Mouse (Mus musculus) adrenal gland, postnatal 14 days (tissue): ENCODE results near the gene Fam227b. TPM values are rescaled to one million over a fixed set of nuclear protein-coding genes. Genes with fewer than 3 reads are reported as not detected.

Experiments
- DNase-seq: peaks from one replicate; pipeline ENCODE4 v3.0.0; 2021; ENCODE audit warnings: mixed read lengths
- long read RNA-seq, 2 experiments: library from polyadenylated mRNA; stranded (forward); transcript quantifications; one replicate each; pipeline ENCODE4 v2.0.0; 2021
- total RNA-seq: library from RNA; stranded (reverse); gene quantifications from 2 replicates; pipeline ENCODE4 v1.2.3, GENCODE M21; 2021

Fam227b gene
- total RNA-seq = not detected in 2 replicates
- long read RNA-seq, experiment 1 = 0 reads
- long read RNA-seq, experiment 2 = 0 reads

- peak; percentile 99 for DNase-seq
Measured at GRCm38 (mm10) chr2:126151855-126152571, at the start of gene Fam227b, which contains the start of gene Dtwd1. Fam227b (minus strand) TSS chr2:126152004. Dtwd1 (plus strand) TSS chr2:126152141.

- DNase-seq = no peak
Measured at GRCm38 (mm10) chr2:126198971-126199370, 47.2 kb upstream of the Fam227b start.

GRCm38 (mm10) chr2:126195631-126196356, 44.0 kb upstream of the Fam227b start:
- no peak for DNase-seq

- DNase-seq = no peak
Measured at GRCm38 (mm10) chr2:126192129-126192528, 40.3 kb upstream of the Fam227b start.

- no peak for DNase-seq
Measured at GRCm38 (mm10) chr2:126191306-126191705, 39.5 kb upstream of the Fam227b start.

- DNase-seq = no peak
Measured at GRCm38 (mm10) chr2:126171427-126171826, 19.6 kb upstream of the Fam227b start.

GRCm38 (mm10) chr2:126166848-126167617, 15.2 kb upstream of the Fam227b start:
- no peak for DNase-seq

- no peak for DNase-seq
Measured at GRCm38 (mm10) chr2:126166335-126166734, 14.5 kb upstream of the Fam227b start.

- DNase-seq = no peak
Measured at GRCm38 (mm10) chr2:126165277-126166018, 13.6 kb upstream of the Fam227b start.

- DNase-seq = no peak
Measured at GRCm38 (mm10) chr2:126147723-126148122, 4.1 kb downstream of the Fam227b start.

- DNase-seq = no peak
Measured at GRCm38 (mm10) chr2:126094616-126095015, 57.2 kb downstream of the Fam227b start.

GRCm38 (mm10) chr2:126090432-126090831, 61.4 kb downstream of the Fam227b start:
- DNase-seq = no peak

GRCm38 (mm10) chr2:126086187-126086586, 65.6 kb downstream of the Fam227b start:
- DNase-seq = no peak

GRCm38 (mm10) chr2:126084326-126084725, 67.5 kb downstream of the Fam227b start:
- no peak for DNase-seq

- no peak for DNase-seq
Measured at GRCm38 (mm10) chr2:126079086-126079485, 72.7 kb downstream of the Fam227b start.

- no peak for DNase-seq
Measured at GRCm38 (mm10) chr2:126076506-126076905, 75.3 kb downstream of the Fam227b start.

GRCm38 (mm10) chr2:126073744-126074143, 78.1 kb downstream of the Fam227b start:
- no peak for DNase-seq

GRCm38 (mm10) chr2:126069740-126070139, 82.1 kb downstream of the Fam227b start:
- DNase-seq = no peak

GRCm38 (mm10) chr2:126065303-126065856, 86.4 kb downstream of the Fam227b start:
- DNase-seq = no peak

- DNase-seq = no peak
Measured at GRCm38 (mm10) chr2:126064814-126065213, 87.0 kb downstream of the Fam227b start.

- no peak for DNase-seq
Measured at GRCm38 (mm10) chr2:126062876-126063275, 88.9 kb downstream of the Fam227b start.
